Mouse (Mus musculus): ENCODE measurements around the gene Tdrkh.

The Tdrkh gene

GRCm38 (mm10) chr3:94413031-94413679 is at the start of gene Tdrkh:
Gene Tdrkh, plus strand, starts transcription at chr3:94413273.
- DNase-seq (ENCODE audit: low read depth, low spot score), result peak; percentile 93

GRCm38 (mm10) chr3:94363291-94364153 is 49.6 kb upstream of the Tdrkh start:
- DNase-seq (ENCODE audit: low read depth, low spot score), result no peak

- no peak for DNase-seq (ENCODE audit: low read depth, low spot score)
Measured at GRCm38 (mm10) chr3:94364154-94364526, 48.9 kb upstream of the Tdrkh start.

GRCm38 (mm10) chr3:94366761-94367160 is 46.3 kb upstream of the Tdrkh start:
- DNase-seq (ENCODE audit: low read depth, low spot score), result peak; percentile 64

GRCm38 (mm10) chr3:94367511-94367910 is 45.6 kb upstream of the Tdrkh start:
- no peak for DNase-seq (ENCODE audit: low read depth, low spot score)

- no peak for DNase-seq (ENCODE audit: low read depth, low spot score)
Measured at GRCm38 (mm10) chr3:94368631-94369030, 44.4 kb upstream of the Tdrkh start.

GRCm38 (mm10) chr3:94369709-94370108 is 43.4 kb upstream of the Tdrkh start:
- DNase-seq (ENCODE audit: low read depth, low spot score), result no peak

GRCm38 (mm10) chr3:94371637-94372036 is 41.4 kb upstream of the Tdrkh start:
- peak; percentile 95 for DNase-seq (ENCODE audit: low read depth, low spot score)

- no peak for DNase-seq (ENCODE audit: low read depth, low spot score)
Measured at GRCm38 (mm10) chr3:94372038-94372437, 41.0 kb upstream of the Tdrkh start.

GRCm38 (mm10) chr3:94372641-94373040 is 40.4 kb upstream of the Tdrkh start, which contains the start of gene Rorc:
Gene Rorc, plus strand, starts transcription at chr3:94372794.
- DNase-seq (ENCODE audit: low read depth, low spot score), result peak; percentile 80

- peak; percentile 47 for DNase-seq (ENCODE audit: low read depth, low spot score)
Measured at GRCm38 (mm10) chr3:94373090-94373489, 40.0 kb upstream of the Tdrkh start.

- DNase-seq (ENCODE audit: low read depth, low spot score), result peak; percentile 77
Measured at GRCm38 (mm10) chr3:94373597-94374011, 39.5 kb upstream of the Tdrkh start.

GRCm38 (mm10) chr3:94374636-94375035 is 38.4 kb upstream of the Tdrkh start:
- peak; percentile 43 for DNase-seq (ENCODE audit: low read depth, low spot score)

- no peak for DNase-seq (ENCODE audit: low read depth, low spot score)
Measured at GRCm38 (mm10) chr3:94375146-94375545, 37.9 kb upstream of the Tdrkh start.

GRCm38 (mm10) chr3:94375861-94376260 is 37.2 kb upstream of the Tdrkh start:
- DNase-seq (ENCODE audit: low read depth, low spot score), result no peak

GRCm38 (mm10) chr3:94377028-94377923 is 35.8 kb upstream of the Tdrkh start:
- no peak for DNase-seq (ENCODE audit: low read depth, low spot score)

GRCm38 (mm10) chr3:94379831-94380510 is 33.1 kb upstream of the Tdrkh start:
- no peak for DNase-seq (ENCODE audit: low read depth, low spot score)

- DNase-seq (ENCODE audit: low read depth, low spot score), result no peak
Measured at GRCm38 (mm10) chr3:94382308-94382707, 30.8 kb upstream of the Tdrkh start.

GRCm38 (mm10) chr3:94383476-94383875 is 29.6 kb upstream of the Tdrkh start:
- DNase-seq (ENCODE audit: low read depth, low spot score), result no peak

GRCm38 (mm10) chr3:94386671-94387070 is 26.4 kb upstream of the Tdrkh start:
- no peak for DNase-seq (ENCODE audit: low read depth, low spot score)

GRCm38 (mm10) chr3:94387391-94387790 is 25.7 kb upstream of the Tdrkh start:
- no peak for DNase-seq (ENCODE audit: low read depth, low spot score)

All from skeletal muscle tissue, adult 2 months (tissue).